Mouse (Mus musculus): ENCODE data around the gene Selenos. TPM values are rescaled to one million over a fixed set of nuclear protein-coding genes. Genes with fewer than 3 reads are reported as not detected.

Selenos gene
- polyA plus RNA-seq, 1 experiment from 2014 or later: 96.6 TPM

- Histone ChIP-seq H3K9me3 (ENCODE audit: control insufficient read depth, low read length) (no peaks in the 10 kb centered on the region), H3K27me3 (ENCODE audit: control insufficient read depth, insufficient read depth, low read length) (no peaks in the 10 kb centered on the region), H3K9ac (ENCODE audit: low read depth, low read length) (no peak overlapping the region), H3K4me2 (replicated peaks; ENCODE audit: low read depth, low read length) (no peak overlapping the region), H3K36me3 (ENCODE audit: control insufficient read depth, insufficient read depth, low read length) (peaks cover 13% of the 10 kb centered on the region; the same call in 1 of the 2 replicates), H3K4me1 (ENCODE audit: control insufficient read depth, insufficient read depth, low read length) (no peaks in the 10 kb centered on the region), H3K27ac (ENCODE audit: low read depth, low read length) (no peak overlapping the region), H3K4me3 (ENCODE audit: low read length) (no peak overlapping the region)
- WGBS: 92% methylated on average over 3 of the region's 3 CpGs
- no peak for ATAC-seq (ENCODE audit: low FRiP score, low TSS enrichment)
These were observed 54.7 kb downstream of the Selenos start for GRCm38 (mm10) chr7:66134154-66134553.

DNA sequence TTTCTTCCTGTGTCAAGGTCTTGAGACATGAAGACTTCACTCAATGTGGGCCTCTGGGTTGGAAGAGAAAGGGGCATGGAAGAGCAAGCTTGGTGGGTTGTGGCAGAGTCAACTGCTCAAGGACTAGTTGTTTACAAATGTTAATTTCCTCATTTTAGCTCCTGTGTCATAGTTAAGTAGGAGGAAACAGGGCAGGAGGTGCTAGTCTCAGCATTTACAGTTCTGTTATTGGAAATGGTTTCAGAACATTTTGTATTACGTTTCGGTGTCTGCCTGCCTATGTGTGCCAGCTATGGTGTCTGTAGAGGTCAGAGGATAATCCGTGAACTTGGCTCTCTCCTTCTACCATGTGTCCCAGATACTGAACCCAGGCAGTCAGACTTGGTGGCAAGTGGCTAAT is 56.2 kb downstream of the Selenos start:
- Histone ChIP-seq H3K4me2 (replicated peaks; ENCODE audit: low read depth, low read length) (no peak overlapping the region), H3K27ac (ENCODE audit: low read depth, low read length) (no peak overlapping the region), H3K36me3 (ENCODE audit: control insufficient read depth, insufficient read depth, low read length) (peaks cover 7% of the 10 kb centered on the region; the same call in 1 of the 2 replicates), H3K9me3 (ENCODE audit: control insufficient read depth, low read length) (no peaks in the 10 kb centered on the region), H3K4me3 (ENCODE audit: low read length) (no peak overlapping the region), H3K4me1 (ENCODE audit: control insufficient read depth, insufficient read depth, low read length) (no peaks in the 10 kb centered on the region), H3K27me3 (ENCODE audit: control insufficient read depth, insufficient read depth, low read length) (no peaks in the 10 kb centered on the region), H3K9ac (ENCODE audit: low read depth, low read length) (no peak overlapping the region)
- ATAC-seq (ENCODE audit: low FRiP score, low TSS enrichment): no peak
- WGBS: 87% methylated on average over 3 of the region's 3 CpGs

DNA sequence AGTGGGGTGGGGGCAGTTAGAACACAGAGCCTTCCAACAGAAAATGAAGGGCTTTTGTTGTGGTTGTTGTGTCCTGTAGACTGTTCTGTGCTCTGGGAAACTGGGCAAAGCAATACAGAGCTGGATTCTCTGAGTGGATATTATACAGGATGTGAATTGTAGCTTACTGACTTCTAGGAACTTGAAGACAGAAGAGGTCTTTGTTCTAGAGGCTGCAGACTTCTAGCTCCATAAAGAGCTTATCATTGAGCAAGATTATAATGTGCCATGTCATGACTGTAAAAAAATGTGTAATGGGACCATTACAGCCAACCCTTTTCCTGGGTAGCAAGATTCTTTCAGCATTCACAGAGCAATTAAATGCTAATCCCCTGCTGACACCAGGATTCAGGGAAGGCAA is 56.7 kb downstream of the Selenos start:
- H3K4me2 ChIP-seq (replicated peaks; ENCODE audit: low read depth, low read length): no peak overlapping the region
- no peaks in the 10 kb centered on the region for H3K4me1 ChIP-seq (ENCODE audit: control insufficient read depth, insufficient read depth, low read length)
- no peaks in the 10 kb centered on the region for H3K27me3 ChIP-seq (ENCODE audit: control insufficient read depth, insufficient read depth, low read length)
- H3K27ac ChIP-seq (ENCODE audit: low read depth, low read length): no peak overlapping the region
- no peak overlapping the region for H3K9ac ChIP-seq (ENCODE audit: low read depth, low read length)
- no peaks in the 10 kb centered on the region for H3K9me3 ChIP-seq (ENCODE audit: control insufficient read depth, low read length)
- no peak overlapping the region for H3K4me3 ChIP-seq (ENCODE audit: low read length)
- peaks cover 5% of the 10 kb centered on the region; the same call in 1 of the 2 replicates for H3K36me3 ChIP-seq (ENCODE audit: control insufficient read depth, insufficient read depth, low read length)
- ATAC-seq (ENCODE audit: low FRiP score, low TSS enrichment): no peak

DNA sequence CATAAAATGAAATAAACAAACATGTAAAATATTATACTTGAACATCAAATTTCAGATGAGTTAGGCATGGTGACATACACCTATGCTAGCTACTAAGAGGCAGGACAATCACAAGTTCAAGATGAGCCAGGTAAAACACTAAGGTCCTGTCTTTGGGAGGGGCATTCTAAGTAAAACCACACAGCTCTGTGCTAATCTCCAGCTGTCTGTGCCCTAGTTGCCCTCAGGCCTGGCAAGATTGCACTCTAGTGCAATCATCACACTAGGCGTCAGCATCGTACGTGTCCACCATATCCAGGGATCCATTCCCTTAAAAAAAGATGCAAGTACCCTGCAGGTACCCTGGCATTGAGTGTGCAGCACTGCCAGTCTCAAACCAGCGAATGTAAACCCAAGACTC is 57.9 kb downstream of the Selenos start:
- Histone ChIP-seq H3K27ac (ENCODE audit: low read depth, low read length) (no peak overlapping the region), H3K36me3 (ENCODE audit: control insufficient read depth, insufficient read depth, low read length) (peaks cover 5% of the 10 kb centered on the region; the same call in 1 of the 2 replicates), H3K4me2 (replicated peaks; ENCODE audit: low read depth, low read length) (no peak overlapping the region), H3K9ac (ENCODE audit: low read depth, low read length) (no peak overlapping the region), H3K4me3 (ENCODE audit: low read length) (no peak overlapping the region), H3K9me3 (ENCODE audit: control insufficient read depth, low read length) (no peaks in the 10 kb centered on the region), H3K27me3 (ENCODE audit: control insufficient read depth, insufficient read depth, low read length) (no peaks in the 10 kb centered on the region), H3K4me1 (ENCODE audit: control insufficient read depth, insufficient read depth, low read length) (no peaks in the 10 kb centered on the region)
- WGBS: 95% methylated on average over 4 of the region's 4 CpGs
- ATAC-seq (ENCODE audit: low FRiP score, low TSS enrichment): no peak

- Histone ChIP-seq H3K27ac (ENCODE audit: low read depth, low read length) (no peak overlapping the region), H3K4me1 (ENCODE audit: control insufficient read depth, insufficient read depth, low read length) (no peaks in the 10 kb centered on the region), H3K9ac (ENCODE audit: low read depth, low read length) (no peak overlapping the region), H3K4me3 (ENCODE audit: low read length) (no peak overlapping the region), H3K4me2 (replicated peaks; ENCODE audit: low read depth, low read length) (no peak overlapping the region), H3K36me3 (ENCODE audit: control insufficient read depth, insufficient read depth, low read length) (peaks cover 5% of the 10 kb centered on the region; the same call in 1 of the 2 replicates), H3K27me3 (ENCODE audit: control insufficient read depth, insufficient read depth, low read length) (no peaks in the 10 kb centered on the region), H3K9me3 (ENCODE audit: control insufficient read depth, low read length) (no peaks in the 10 kb centered on the region)
- ATAC-seq (ENCODE audit: low FRiP score, low TSS enrichment): no peak
- 43% methylated on average over 4 of the region's 4 CpGs for WGBS
These were observed 58.9 kb downstream of the Selenos start for GRCm38 (mm10) chr7:66138301-66138700.

DNA sequence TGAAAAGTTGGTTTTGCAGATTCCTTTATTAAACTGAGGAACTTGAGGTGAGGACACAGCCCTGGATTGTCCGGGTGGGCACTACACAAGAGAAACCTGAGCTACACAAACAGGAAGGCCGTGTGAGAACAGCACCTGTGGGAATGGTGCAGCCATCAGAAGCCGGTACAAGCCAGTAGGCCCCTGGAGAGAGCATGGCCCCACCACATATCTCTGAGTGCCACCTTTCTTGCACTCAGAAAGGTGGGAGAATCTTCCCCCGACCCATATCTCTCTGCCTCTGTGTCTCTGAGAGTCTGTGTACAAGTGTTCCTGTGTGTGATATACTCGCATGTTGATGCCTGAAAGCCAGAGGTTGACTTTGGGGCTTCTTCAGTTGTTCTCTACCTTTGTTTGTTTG is 59.4 kb downstream of the Selenos start:
- no peak overlapping the region for H3K4me3 ChIP-seq (ENCODE audit: low read length)
- no peaks in the 10 kb centered on the region for H3K4me1 ChIP-seq (ENCODE audit: control insufficient read depth, insufficient read depth, low read length)
- WGBS: 74% methylated on average over 5 of the region's 5 CpGs
- H3K27me3 ChIP-seq (ENCODE audit: control insufficient read depth, insufficient read depth, low read length): no peaks in the 10 kb centered on the region
- H3K27ac ChIP-seq (ENCODE audit: low read depth, low read length): no peak overlapping the region
- no peak for ATAC-seq (ENCODE audit: low FRiP score, low TSS enrichment)
- no peak overlapping the region for H3K4me2 ChIP-seq (replicated peaks; ENCODE audit: low read depth, low read length)
- peaks cover 5% of the 10 kb centered on the region; the same call in 1 of the 2 replicates for H3K36me3 ChIP-seq (ENCODE audit: control insufficient read depth, insufficient read depth, low read length)
- H3K9ac ChIP-seq (ENCODE audit: low read depth, low read length): no peak overlapping the region
- no peaks in the 10 kb centered on the region for H3K9me3 ChIP-seq (ENCODE audit: control insufficient read depth, low read length)

Other genes with a start within 250 kb of the Selenos start
- 2.7 and 2.9 TPM in 2 replicates for gene Pcsk6, start 217.9 kb upstream of the Selenos start, polyA plus RNA-seq (2014; fragmentation: Nextera tagmentation; extraction: Ambion mirVana)
- not detected in 2 replicates for gene Gm45213, start 36.0 kb upstream of the Selenos start, polyA plus RNA-seq (2014; fragmentation: Nextera tagmentation; extraction: Ambion mirVana)
- 201 and 241 TPM in 2 replicates for gene Snrpa1, start 20.6 kb upstream of the Selenos start, polyA plus RNA-seq (2014; fragmentation: Nextera tagmentation; extraction: Ambion mirVana)
- gene Chsy1, start 29.9 kb downstream of the Selenos start, polyA plus RNA-seq (2014; fragmentation: Nextera tagmentation; extraction: Ambion mirVana): 26.0 and 29.7 TPM in 2 replicates

Measured in kidney, embryonic 14.5 days (tissue).